Mouse (Mus musculus) kidney, postnatal 14 days (tissue): ENCODE measurements around the gene Saxo1.
A peak's percentile ranks its signal among the peaks of the same experiment; 100 is the strongest.

Experiments used
- DNase-seq: peaks from one replicate; pipeline ENCODE4 v3.0.0; 2022; ENCODE audit warnings: mixed read lengths

The Saxo1 gene

GRCm38 (mm10) chr4:86558228-86558627, at the start of gene Saxo1:
TSS of gene Saxo1 (minus strand) at chr4:86558328.
- no peak for DNase-seq

- DNase-seq = no peak
Observed at GRCm38 (mm10) chr4:86591304-86591703, 33.2 kb upstream of the Saxo1 start.

GRCm38 (mm10) chr4:86588236-86588635, 30.1 kb upstream of the Saxo1 start:
- no peak for DNase-seq

GRCm38 (mm10) chr4:86580591-86580990, 22.5 kb upstream of the Saxo1 start:
- no peak for DNase-seq

GRCm38 (mm10) chr4:86580056-86580455, 21.9 kb upstream of the Saxo1 start:
- no peak for DNase-seq

GRCm38 (mm10) chr4:86576630-86577225, 18.6 kb upstream of the Saxo1 start:
- no peak for DNase-seq

GRCm38 (mm10) chr4:86576120-86576541, 18.0 kb upstream of the Saxo1 start:
- DNase-seq = peak; percentile 32

- DNase-seq = peak; percentile 97
Observed at GRCm38 (mm10) chr4:86575283-86575983, 17.3 kb upstream of the Saxo1 start, which contains the start of gene Rraga. TSS of gene Rraga (plus strand) at chr4:86575668.

GRCm38 (mm10) chr4:86574939-86575282, 16.8 kb upstream of the Saxo1 start:
- DNase-seq = no peak

GRCm38 (mm10) chr4:86561061-86561460, 2.9 kb upstream of the Saxo1 start:
- no peak for DNase-seq

- no peak for DNase-seq
Observed at GRCm38 (mm10) chr4:86559006-86559405, 878 bp upstream of the Saxo1 start.

GRCm38 (mm10) chr4:86557371-86557770, 757 bp downstream of the Saxo1 start:
- no peak for DNase-seq

GRCm38 (mm10) chr4:86555035-86555707, 3.0 kb downstream of the Saxo1 start:
- peak; percentile 30 for DNase-seq

GRCm38 (mm10) chr4:86548332-86548731, 9.8 kb downstream of the Saxo1 start:
- DNase-seq = no peak

- peak; percentile 12 for DNase-seq
Observed at GRCm38 (mm10) chr4:86545615-86546014, 12.5 kb downstream of the Saxo1 start.

GRCm38 (mm10) chr4:86543999-86544398, 14.1 kb downstream of the Saxo1 start:
- DNase-seq = no peak

- no peak for DNase-seq
Observed at GRCm38 (mm10) chr4:86541573-86541972, 16.6 kb downstream of the Saxo1 start.

GRCm38 (mm10) chr4:86538936-86539335, 19.2 kb downstream of the Saxo1 start:
- no peak for DNase-seq

- DNase-seq = peak; percentile 24
Observed at GRCm38 (mm10) chr4:86537972-86538371, 20.2 kb downstream of the Saxo1 start.

- peak; percentile 15 for DNase-seq
Observed at GRCm38 (mm10) chr4:86534091-86534481, 24.0 kb downstream of the Saxo1 start.

GRCm38 (mm10) chr4:86533406-86534090, 24.6 kb downstream of the Saxo1 start:
- no peak for DNase-seq

GRCm38 (mm10) chr4:86529161-86529560, 29.0 kb downstream of the Saxo1 start:
- DNase-seq = no peak
